35 mouse cellular contexts compared by ENCODE assay signal in the genomic region with DNA sequence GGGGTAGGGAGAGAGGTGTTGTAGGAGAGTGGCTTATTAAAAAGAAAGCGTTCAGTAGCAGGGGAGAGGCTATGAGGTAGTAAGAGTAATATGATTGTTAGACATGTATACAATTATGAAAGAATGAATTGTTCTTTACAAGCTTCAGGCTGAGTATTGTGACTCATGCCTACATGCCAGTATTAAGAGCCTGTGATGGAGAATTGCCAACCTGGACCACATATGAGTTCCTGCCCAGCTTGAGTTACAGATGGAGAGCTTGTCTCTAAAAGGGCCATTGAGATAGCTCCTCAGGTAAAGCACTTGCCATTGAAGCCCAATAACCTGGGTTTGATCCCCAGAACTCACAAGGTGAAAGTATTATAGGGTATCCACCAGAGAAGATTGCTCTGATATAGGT.
"Had no signal": no experiment of that assay in that cellular context is flagged by ENCODE, and none has a peak within 500 bp of the region (broad histone marks: within the 10 kb centered on the region; RNA-seq: fewer than 3 reads in every experiment).

No protein-coding gene starts in this region.

- H3K4me3 ChIP-seq: heart, embryonic 10.5 days; heart, embryonic 12.5 days; heart, embryonic 13.5 days; heart, embryonic 15.5 days; hindbrain, embryonic 10.5 days; hindbrain, embryonic 12.5 days; hindbrain, embryonic 13.5 days; hindbrain, embryonic 15.5 days; intestine, embryonic 15.5 days; kidney, embryonic 15.5 days; layer of hippocampus, adult 2 months; left cerebral cortex, adult 2 months had no signal

- ATAC-seq: hindbrain, embryonic 16.5 days; hindbrain, postnatal 0 days; inflammation-experienced regulatory T-cells, adult 6 months; intestine, embryonic 15.5 days; intestine, embryonic 16.5 days; intestine, postnatal 0 days had no signal

- H3K4me2 ChIP-seq: heart, embryonic 11.5 days; heart, embryonic 12.5 days; heart, embryonic 13.5 days; heart, embryonic 15.5 days; hindbrain, embryonic 12.5 days; hindbrain, embryonic 13.5 days; hindbrain, embryonic 14.5 days; hindbrain, embryonic 15.5 days; intestine, embryonic 15.5 days; kidney, embryonic 15.5 days had no signal

- H3K27me3 ChIP-seq: hindbrain, embryonic 15.5 days; intestine, embryonic 15.5 days had no signal

- H3K27ac ChIP-seq: heart, embryonic 10.5 days; heart, embryonic 13.5 days; heart, embryonic 15.5 days; hindbrain, embryonic 10.5 days; hindbrain, embryonic 12.5 days; hindbrain, embryonic 13.5 days; hindbrain, embryonic 14.5 days; hindbrain, embryonic 15.5 days; hindbrain, postnatal 0 days; intestine, embryonic 15.5 days; kidney, embryonic 15.5 days; kidney, postnatal 0 days; layer of hippocampus, adult 2 months; left cerebral cortex, adult 2 months had no signal

- H3K36me3 ChIP-seq: heart, embryonic 10.5 days; heart, embryonic 12.5 days; heart, embryonic 13.5 days; heart, embryonic 15.5 days; hindbrain, embryonic 10.5 days; hindbrain, embryonic 12.5 days; hindbrain, embryonic 13.5 days; hindbrain, embryonic 15.5 days; intestine, embryonic 15.5 days; kidney, embryonic 15.5 days had no signal

- DNase-seq: heart, postnatal 10 days; heart, postnatal 36 days; heart, postnatal 4 days; kidney, adult 11 months; kidney, adult 18-20 months; kidney, adult 2 months; kidney, adult 8-10 months; kidney, adult 9 months; kidney, postnatal 10 days; kidney, postnatal 14 days; kidney, postnatal 25 days; kidney, postnatal 36 days; kidney, postnatal 4 days; layer of hippocampus, adult 9-11 months; layer of hippocampus, postnatal 36 days had no signal

- H3K9me3 ChIP-seq: heart, embryonic 10.5 days; heart, embryonic 13.5 days; heart, embryonic 15.5 days; hindbrain, embryonic 12.5 days; hindbrain, embryonic 13.5 days; hindbrain, embryonic 15.5 days; intestine, embryonic 15.5 days; kidney, embryonic 15.5 days had no signal

- H3K4me1 ChIP-seq: heart, embryonic 10.5 days; heart, embryonic 12.5 days; heart, embryonic 13.5 days; heart, embryonic 15.5 days; hindbrain, embryonic 10.5 days; hindbrain, embryonic 12.5 days; hindbrain, embryonic 13.5 days; hindbrain, embryonic 15.5 days; intestine, embryonic 15.5 days; kidney, embryonic 15.5 days had no signal

- H3K9ac ChIP-seq: heart, embryonic 12.5 days; heart, embryonic 13.5 days; heart, embryonic 15.5 days; hindbrain, embryonic 12.5 days; hindbrain, embryonic 13.5 days; hindbrain, embryonic 14.5 days; hindbrain, embryonic 15.5 days; intestine, embryonic 15.5 days; kidney, embryonic 15.5 days had no signal
